Mouse (Mus musculus) erythroblast, embryonic 14.5 days (primary cell): ENCODE measurements around the gene Il1b. TPM values are rescaled to one million over a fixed set of nuclear protein-coding genes. Genes with fewer than 3 reads are reported as not detected.

Source experiments
- H3K27me3 ChIP-seq: 2 replicates; pipeline ENCODE4 v1.6.1; 2012; ENCODE audit warnings: inconsistent platforms; ENCODE audit not compliant: control insufficient read depth
- H3K36me3 ChIP-seq: 2 replicates; pipeline ENCODE4 v1.6.1; 2012; ENCODE audit warnings: mild to moderate bottlenecking, inconsistent platforms; ENCODE audit not compliant: control insufficient read depth
- H3K4me1 ChIP-seq: 2 replicates; pipeline ENCODE4 v1.6.1; 2012; ENCODE audit warnings: inconsistent platforms; ENCODE audit not compliant: control insufficient read depth
- H3K4me3 ChIP-seq: replicated peaks from 2 replicates; pipeline ENCODE3; 2012; ENCODE audit warnings: moderate library complexity, mild to moderate bottlenecking, inconsistent platforms
- H3K9me3 ChIP-seq: 2 replicates; pipeline ENCODE4 v1.6.1; 2012; ENCODE audit warnings: low read length, inconsistent platforms, mixed read lengths; ENCODE audit not compliant: control insufficient read depth
- GATA1 ChIP-seq: IDR thresholded peaks from 2 replicates; pipeline ENCODE4 v1.6.1; 2012; ENCODE audit warnings: low read length, inconsistent platforms, mixed read lengths
- TAL1 ChIP-seq: IDR thresholded peaks from 3 replicates; pipeline ENCODE4 v1.6.1; 2012; ENCODE audit warnings: low read length, inconsistent platforms, mixed read lengths
- polyA plus RNA-seq: library from polyadenylated mRNA; stranded (reverse); fragments of >175 nt; gene quantifications from 2 replicates; pipeline ENCODE4 v1.2.3, GENCODE M21; 2012

Il1b gene
- polyA plus RNA-seq, 1 experiment: not detected

DNA sequence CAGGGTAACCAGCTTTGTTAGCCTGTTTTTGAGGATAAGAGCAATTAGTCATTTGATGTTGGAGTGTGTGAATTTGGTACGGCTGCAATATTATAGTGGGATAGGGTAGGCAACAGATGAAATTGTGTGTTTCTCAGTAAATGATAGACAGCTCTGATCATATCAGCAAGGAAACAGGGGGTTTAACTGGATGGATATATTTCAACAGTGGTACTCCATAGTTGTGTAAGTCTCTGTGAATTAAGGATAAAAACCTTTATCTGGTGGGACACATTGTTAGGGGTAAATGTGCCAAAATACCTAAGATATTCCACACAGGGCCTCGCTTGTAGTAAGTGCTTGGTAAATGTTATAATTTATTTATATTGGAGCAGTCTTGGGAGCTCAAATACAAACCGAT, 31.4 kb upstream of the Il1b start:
- Histone ChIP-seq H3K27me3 (no peaks in the 10 kb centered on the region), H3K9me3 (no peaks in the 10 kb centered on the region), H3K4me1 (no peaks in the 10 kb centered on the region), H3K36me3 (no peaks in the 10 kb centered on the region), H3K4me3 (no peak overlapping the region)
- no peak for TF ChIP-seq TAL1
- no peak for TF ChIP-seq GATA1

DNA sequence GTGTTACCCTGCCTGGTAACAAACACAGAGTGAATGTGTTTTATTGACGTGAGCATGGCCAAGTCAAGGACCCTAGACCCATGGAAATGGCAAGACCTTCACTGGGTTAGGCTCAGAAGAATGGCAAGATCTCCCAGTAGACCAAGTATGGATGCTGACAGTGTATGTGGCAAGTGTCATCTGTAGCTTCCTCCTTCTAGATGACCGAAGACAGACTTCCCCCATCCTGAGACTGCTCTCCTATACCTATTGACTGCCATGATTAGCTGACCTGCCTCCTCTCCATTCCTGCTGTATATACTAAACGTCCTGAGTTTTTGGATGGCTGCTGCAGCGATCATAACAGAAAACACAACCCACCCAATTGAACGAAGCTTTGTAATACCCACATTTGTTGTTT, 30.9 kb upstream of the Il1b start:
- H3K4me3 ChIP-seq: no peak overlapping the region
- no peaks in the 10 kb centered on the region for H3K9me3 ChIP-seq
- TF ChIP-seq TAL1 (no peak), GATA1 (no peak)
- H3K4me1 ChIP-seq: no peaks in the 10 kb centered on the region
- no peaks in the 10 kb centered on the region for H3K27me3 ChIP-seq
- H3K36me3 ChIP-seq: no peaks in the 10 kb centered on the region

DNA sequence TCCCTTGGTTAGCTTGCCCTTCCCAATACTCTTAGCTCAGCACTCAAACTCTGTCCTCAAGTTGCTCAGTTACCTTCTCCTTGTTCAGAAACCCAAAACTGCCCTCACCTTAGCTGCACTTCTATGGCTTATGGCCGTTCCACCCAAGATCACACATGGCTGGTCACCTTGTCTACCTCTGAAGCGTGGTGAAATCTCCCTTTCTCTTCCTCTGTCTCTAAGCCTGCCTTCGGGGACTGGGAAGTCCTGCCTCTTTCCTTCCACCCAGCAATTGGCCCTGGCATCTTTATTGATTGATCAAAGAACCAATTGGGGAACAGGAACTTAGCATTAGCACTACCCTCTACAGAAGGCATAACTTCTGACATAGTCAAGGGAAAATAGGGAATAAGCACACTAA, 27.2 kb upstream of the Il1b start:
- Histone ChIP-seq H3K36me3 (no peaks in the 10 kb centered on the region), H3K27me3 (no peaks in the 10 kb centered on the region), H3K9me3 (no peaks in the 10 kb centered on the region), H3K4me1 (no peaks in the 10 kb centered on the region), H3K4me3 (no peak overlapping the region)
- TF ChIP-seq TAL1: no peak
- TF ChIP-seq GATA1: no peak

DNA sequence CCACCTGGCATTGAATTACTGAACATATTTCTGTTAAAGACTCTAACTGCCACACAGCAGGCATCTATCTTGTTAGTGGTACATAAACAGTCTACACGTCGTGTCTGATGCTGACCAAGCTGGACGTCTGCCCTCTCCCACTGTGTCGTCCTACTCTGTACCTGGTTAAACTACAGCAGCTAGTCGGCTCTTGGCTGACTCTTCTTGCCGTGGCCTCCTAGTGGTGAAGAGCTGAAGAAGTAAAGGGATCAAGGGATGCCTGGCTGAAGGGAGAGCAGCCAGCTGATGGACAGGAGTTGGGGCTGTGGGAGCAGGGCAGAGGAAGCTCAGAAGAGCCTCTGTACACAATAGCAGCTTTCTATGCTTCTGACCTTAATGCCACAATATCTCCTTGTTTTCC, 22.6 kb upstream of the Il1b start:
- H3K4me1 ChIP-seq: no peaks in the 10 kb centered on the region
- no peaks in the 10 kb centered on the region for H3K27me3 ChIP-seq
- no peaks in the 10 kb centered on the region for H3K9me3 ChIP-seq
- no peak for TF ChIP-seq TAL1
- no peak for TF ChIP-seq GATA1
- no peak overlapping the region for H3K4me3 ChIP-seq
- H3K36me3 ChIP-seq: no peaks in the 10 kb centered on the region

DNA sequence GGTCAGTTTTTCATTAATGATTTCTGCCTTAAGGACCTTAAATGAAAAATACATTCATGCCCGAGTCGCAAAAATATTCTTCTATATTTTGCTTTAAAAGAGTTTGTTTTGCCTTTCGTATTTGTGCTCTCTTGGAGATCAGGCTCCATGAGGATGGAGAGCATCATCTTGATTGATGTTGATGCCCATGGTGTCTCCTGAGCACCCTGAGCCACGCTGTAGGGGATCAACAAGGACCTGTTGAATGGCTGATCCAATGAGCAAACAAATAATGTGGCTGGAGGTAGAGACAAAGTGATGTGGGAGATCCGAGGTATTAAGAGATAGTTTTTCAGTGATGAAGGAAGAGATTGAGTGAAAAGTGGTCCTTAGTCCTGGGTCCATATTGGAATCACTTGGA, 19.2 kb upstream of the Il1b start:
- H3K4me3 ChIP-seq: no peak overlapping the region
- H3K27me3 ChIP-seq: no peaks in the 10 kb centered on the region
- H3K9me3 ChIP-seq: no peaks in the 10 kb centered on the region
- no peaks in the 10 kb centered on the region for H3K4me1 ChIP-seq
- no peak for TF ChIP-seq GATA1
- TF ChIP-seq TAL1: no peak
- H3K36me3 ChIP-seq: no peaks in the 10 kb centered on the region

DNA sequence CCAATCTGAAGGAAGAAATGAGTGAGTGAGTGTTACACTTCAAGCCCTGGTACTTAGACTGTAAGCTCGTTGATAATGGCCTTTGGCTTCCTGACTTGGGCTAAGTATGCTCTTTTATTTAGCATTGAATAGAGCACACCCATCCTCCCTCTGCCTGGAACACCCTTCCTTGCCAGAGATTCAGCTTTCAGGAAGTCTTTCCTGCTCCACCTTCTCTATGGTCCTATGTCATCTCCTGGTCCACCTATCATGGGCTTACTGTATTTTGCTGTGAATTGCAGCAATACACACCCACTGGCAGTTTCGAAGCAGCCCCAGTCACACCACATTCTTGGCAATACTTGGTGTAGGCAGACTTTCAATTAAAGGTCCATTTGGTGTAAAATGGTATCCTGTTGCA, 18.4 kb upstream of the Il1b start:
- no peak overlapping the region for H3K4me3 ChIP-seq
- H3K4me1 ChIP-seq: no peaks in the 10 kb centered on the region
- no peak for TF ChIP-seq GATA1
- TF ChIP-seq TAL1: no peak

DNA sequence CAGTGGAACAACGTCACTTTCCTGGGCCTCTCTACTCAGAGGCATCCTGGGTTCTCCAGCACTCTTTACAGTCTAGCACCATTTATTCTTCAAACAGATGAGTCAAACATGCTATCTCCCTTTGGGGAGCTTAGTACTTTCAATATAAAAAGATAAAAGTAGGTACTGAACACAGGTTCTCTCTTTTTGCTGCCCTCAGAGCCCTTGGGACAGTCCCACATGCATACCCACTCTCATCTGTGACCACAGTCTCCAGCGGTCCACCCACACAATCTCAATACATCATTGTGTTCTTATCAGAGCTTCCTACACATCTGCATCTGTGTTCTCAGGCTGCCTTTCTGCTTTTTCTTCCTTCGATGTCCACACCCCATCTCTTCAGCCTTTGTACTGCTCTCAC, 14.4 kb upstream of the Il1b start:
- Histone ChIP-seq H3K9me3 (no peaks in the 10 kb centered on the region), H3K36me3 (no peaks in the 10 kb centered on the region), H3K4me1 (no peaks in the 10 kb centered on the region), H3K4me3 (no peak overlapping the region), H3K27me3 (no peaks in the 10 kb centered on the region)
- TF ChIP-seq TAL1 (no peak), GATA1 (no peak)

More for the DNA sequence above, 18.4 kb upstream of the Il1b start:
- H3K36me3 ChIP-seq: no peaks in the 10 kb centered on the region
- H3K9me3 ChIP-seq: no peaks in the 10 kb centered on the region
- no peaks in the 10 kb centered on the region for H3K27me3 ChIP-seq

DNA sequence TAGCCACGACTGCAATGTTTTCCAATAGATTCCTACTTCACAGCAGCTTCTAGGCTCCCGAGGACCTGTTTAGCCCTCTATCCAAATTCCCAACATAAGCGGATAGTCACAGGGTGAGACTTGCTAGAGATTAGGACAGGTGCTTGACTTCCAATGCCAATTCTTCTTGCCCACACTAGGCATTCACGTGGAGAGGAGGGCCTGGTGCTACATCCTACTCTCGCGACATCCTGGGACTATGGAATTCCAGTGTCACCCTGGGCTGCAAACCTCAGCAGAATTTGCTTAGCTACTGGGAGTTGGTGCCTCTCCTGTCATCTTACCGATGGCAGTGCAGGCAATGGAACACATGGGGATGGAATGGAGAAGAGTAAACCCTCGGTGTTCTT, 13.3 kb upstream of the Il1b start:
- no peaks in the 10 kb centered on the region for H3K9me3 ChIP-seq
- no peaks in the 10 kb centered on the region for H3K27me3 ChIP-seq
- H3K36me3 ChIP-seq: no peaks in the 10 kb centered on the region
- H3K4me3 ChIP-seq: no peak overlapping the region
- H3K4me1 ChIP-seq: no peaks in the 10 kb centered on the region
- TF ChIP-seq TAL1: no peak
- TF ChIP-seq GATA1: no peak

DNA sequence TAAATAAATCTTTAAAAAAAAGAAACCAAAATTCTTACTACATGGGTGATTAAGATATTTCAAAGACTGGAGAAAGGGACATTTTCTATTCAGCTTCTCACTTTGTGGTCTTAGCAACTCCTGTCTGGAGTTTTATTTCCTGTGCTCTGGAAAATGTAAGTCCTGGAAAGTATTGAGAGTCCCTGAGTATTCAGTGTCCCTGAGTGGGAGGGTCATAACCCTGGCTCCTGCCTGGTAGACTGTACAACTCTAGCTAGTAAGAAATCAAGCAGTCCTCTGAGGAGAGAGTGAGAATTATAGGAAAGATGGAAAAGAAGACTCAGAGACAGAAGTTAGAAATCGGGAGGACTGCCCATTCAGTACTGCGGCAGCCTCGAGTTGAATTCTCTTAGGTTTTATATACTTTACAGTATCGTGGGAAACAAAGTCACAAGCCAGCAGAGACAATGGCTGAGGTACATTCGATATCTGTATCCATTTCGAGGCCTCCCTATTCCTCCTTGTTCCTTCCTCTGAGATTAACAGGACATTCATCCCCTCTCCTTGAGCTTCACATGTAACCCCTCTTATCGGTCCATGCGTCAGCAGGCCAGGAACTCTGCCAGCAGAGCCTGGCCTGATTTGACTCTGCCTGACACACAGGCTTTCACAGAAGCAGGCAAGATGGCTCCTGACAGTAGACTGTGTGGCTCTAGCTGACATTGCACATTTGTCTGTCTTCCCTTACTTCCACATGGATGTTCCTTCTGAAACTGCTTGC, 12.8 kb upstream of the Il1b start:
- no peaks in the 10 kb centered on the region for H3K9me3 ChIP-seq
- H3K4me3 ChIP-seq: no peak overlapping the region
- TF ChIP-seq TAL1: no peak
- TF ChIP-seq GATA1: no peak
- H3K27me3 ChIP-seq: no peaks in the 10 kb centered on the region
- no peaks in the 10 kb centered on the region for H3K4me1 ChIP-seq
- no peaks in the 10 kb centered on the region for H3K36me3 ChIP-seq
